Mouse (Mus musculus) bone marrow, adult 2 months (tissue): ENCODE data around the gene Themis3. TPM values are rescaled to one million over a fixed set of nuclear protein-coding genes. Genes with fewer than 3 reads are reported as not detected.

ENCODE experiments used
- H3K27ac ChIP-seq: fragments of 200-500 bp; 2 replicates; pipeline ENCODE4 v1.5.1; 2012; ENCODE audit warnings: low read depth, mild to moderate bottlenecking, control low read depth, inconsistent platforms, low read length; ENCODE audit not compliant: control insufficient read depth, poor library complexity, insufficient read depth
- H3K4me1 ChIP-seq: fragments of 200-500 bp; 2 replicates; pipeline ENCODE4 v1.6.1; 2011; ENCODE audit warnings: low read length; ENCODE audit not compliant: control insufficient read depth, insufficient read depth
- H3K4me3 ChIP-seq: fragments of 200-500 bp; replicated peaks from 2 replicates; pipeline ENCODE3; 2011; ENCODE audit warnings: mild to moderate bottlenecking, low read depth, low read length, control low read depth; ENCODE audit not compliant: control insufficient read depth
- CTCF ChIP-seq: fragments of 200-500 bp; IDR thresholded peaks from 2 replicates; pipeline ENCODE4 v1.5.1; 2011; ENCODE audit warnings: low read length, control low read depth; ENCODE audit not compliant: control insufficient read depth, insufficient read depth
- POLR2A ChIP-seq: fragments of 200-500 bp; IDR thresholded peaks from 2 replicates; pipeline ENCODE4 v1.6.1; 2011; ENCODE audit warnings: low read depth, mild to moderate bottlenecking, control low read depth, low read length, borderline replicate concordance; ENCODE audit not compliant: control insufficient read depth
- WGBS: fragments of 180-500 bp; shearing (Covaris S2); methylation state at CpG from one replicate; pipeline ENCODE4 v1.1.7; 2018; 5-methylcytosine and 5-hydroxymethylcytosine counted together
- polyA plus RNA-seq: library from polyadenylated mRNA; stranded (reverse); fragments of >200 nt; gene quantifications from 2 replicates; pipeline ENCODE4 v1.2.4, GENCODE M21; 2011; ENCODE audit warnings: low replicate concordance; ENCODE audit not compliant: missing spikeins, insufficient read depth, insufficient read length

Gene Themis3
- polyA plus RNA-seq, 1 experiment: not detected

DNA sequence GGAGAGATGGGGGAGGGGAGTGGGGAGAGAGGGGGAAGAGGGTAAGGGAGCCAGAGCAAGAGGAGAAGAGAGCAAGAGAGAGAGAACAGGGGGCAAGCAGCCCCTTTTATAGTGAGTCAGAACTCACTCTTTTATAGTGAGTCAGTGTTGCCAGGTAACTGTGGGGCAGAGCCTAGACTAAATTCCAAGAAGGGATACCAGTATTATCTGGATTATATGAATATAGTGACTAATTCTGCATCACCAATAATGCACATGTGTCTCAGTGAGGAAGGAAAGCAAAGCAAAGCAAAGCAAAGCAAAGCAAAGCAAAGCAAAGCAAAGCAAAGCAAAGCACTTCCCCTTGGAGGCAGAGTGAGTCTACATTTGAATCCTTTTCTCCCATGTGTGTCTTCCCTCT is 835 bp upstream of the Themis3 start:
- no peak for TF ChIP-seq POLR2A
- TF ChIP-seq CTCF: no peak
- no peak overlapping the region for H3K4me3 ChIP-seq
- no peak overlapping the region for H3K27ac ChIP-seq
- H3K4me1 ChIP-seq: no peaks in the 10 kb centered on the region

DNA sequence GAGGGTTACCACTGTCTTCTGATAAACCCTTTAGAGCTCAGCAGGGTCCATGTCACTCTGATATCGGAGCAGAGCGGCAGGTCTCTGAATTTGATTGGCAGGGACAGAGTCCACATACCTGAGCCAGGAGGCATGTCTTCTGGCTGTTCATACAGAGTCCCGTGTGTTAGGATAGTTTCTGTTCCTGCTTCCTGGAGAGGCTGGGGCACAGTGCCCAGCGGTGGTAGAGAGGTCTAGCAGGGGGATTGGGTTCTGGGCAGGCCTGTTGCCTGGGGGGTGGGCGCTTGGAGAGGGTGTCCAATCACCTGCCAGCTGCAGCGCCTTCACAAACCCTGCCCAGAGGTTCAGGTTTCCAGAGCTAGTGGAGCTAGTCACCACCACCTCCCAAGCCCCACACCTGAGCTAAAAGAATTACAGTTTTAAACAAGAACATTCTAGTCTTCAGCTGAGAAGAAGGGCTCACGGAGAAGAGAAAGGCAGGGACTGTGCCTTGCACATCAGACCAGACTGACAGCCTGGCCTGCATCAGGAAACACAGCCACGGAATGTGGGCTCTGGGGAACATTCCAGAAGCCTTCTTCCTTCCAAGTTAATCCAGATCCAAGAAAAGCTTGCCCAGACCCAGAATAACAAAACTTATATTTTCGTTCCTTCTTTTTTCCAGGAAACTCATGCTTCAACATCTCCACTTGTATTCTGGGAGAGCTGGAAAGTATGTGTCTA is 3.9 kb downstream of the Themis3 start:
- Histone ChIP-seq H3K27ac (no peak overlapping the region), H3K4me3 (no peak overlapping the region), H3K4me1 (no peaks in the 10 kb centered on the region)
- 75% methylated on average over 9 of the region's 9 CpGs for WGBS
- TF ChIP-seq POLR2A (no peak), CTCF (no peak)

DNA sequence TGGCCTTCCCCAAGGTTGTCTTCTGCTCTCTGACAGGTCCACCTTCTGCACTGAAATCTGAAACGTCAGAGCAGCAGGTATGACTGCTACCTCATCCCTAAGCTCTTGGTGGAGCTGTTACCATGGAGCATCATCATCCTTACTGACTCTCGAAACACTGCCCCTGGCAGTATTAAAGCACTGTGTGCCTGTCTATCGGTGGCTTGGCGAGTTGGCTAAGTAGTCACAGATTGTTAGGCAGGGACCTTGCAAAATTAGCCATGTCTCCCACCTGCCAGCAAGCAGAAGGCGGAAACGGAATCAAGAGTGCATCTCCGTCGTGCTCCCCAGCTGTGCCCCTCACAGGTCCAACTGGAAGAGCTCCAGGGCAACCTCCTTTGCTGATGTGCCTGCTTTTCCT is 4.6 kb downstream of the Themis3 start:
- no peaks in the 10 kb centered on the region for H3K4me1 ChIP-seq
- WGBS: 79% methylated on average over 8 of the region's 8 CpGs
- no peak overlapping the region for H3K4me3 ChIP-seq
- no peak overlapping the region for H3K27ac ChIP-seq
- TF ChIP-seq POLR2A: no peak
- TF ChIP-seq CTCF: no peak

DNA sequence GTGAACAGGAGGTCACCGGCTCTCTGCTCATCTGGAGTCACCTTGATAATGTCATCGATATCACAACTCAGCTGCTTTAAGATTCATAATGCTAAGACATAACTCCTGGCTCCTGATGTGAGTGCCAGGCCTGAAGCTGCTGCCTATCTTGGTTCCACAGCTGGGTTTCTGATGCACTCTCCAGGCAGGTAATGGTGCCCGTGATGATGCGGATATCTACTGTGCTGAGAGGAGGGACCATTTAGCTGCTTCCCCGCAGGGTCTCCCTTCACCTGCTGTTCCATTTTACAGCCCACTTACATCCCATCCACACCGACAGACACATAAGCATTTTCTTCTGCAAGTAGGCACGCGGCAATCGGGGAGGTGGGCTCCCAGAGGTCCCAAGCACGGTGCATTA is 7.7 kb downstream of the Themis3 start:
- Histone ChIP-seq H3K4me3 (no peak overlapping the region), H3K27ac (no peak overlapping the region), H3K4me1 (no peaks in the 10 kb centered on the region)
- TF ChIP-seq POLR2A (no peak), CTCF (no peak)
- 85% methylated on average over 10 of the region's 10 CpGs for WGBS

DNA sequence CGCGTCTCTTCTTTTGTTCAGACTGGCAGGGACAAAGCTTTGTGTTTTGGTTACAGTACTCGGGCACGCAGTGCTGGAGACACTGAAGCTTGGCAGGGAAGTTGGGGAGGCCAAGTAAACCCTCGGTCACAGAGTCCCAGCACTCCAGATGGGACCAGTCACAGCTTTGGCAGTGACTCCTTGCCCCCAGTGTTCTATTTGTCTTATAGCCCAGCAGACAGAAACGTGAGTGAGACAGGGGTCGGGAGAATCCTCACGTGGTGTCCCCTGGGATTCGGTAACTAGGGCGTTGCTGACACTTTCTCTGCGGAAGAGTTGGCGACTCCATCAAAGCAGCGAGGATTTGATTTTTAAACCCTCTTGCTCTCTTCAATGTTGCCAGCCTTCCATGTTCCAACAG is 8.3 kb downstream of the Themis3 start:
- no peak for TF ChIP-seq CTCF
- no peak for TF ChIP-seq POLR2A
- 85% methylated on average over 13 of the region's 13 CpGs for WGBS

DNA sequence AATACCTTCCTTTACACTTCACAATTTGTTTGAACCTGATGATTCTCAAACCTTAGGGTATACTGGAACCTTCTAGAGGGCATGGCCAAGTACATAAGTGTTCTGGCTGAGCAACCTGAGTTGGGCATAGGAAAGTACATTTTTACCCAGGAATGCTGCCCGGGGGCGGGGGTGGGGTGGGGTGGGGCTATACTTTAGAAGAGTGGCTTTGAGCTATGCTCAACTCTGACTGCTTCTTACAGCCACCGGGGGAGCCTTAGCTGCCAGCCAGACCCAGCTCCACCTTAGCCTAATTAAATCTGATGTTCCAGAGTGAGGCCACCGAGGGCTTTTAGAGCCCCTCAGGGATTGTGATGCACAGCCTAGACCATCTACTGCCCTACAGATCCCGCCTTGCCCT is 13.4 kb downstream of the Themis3 start:
- no peaks in the 10 kb centered on the region for H3K4me1 ChIP-seq
- TF ChIP-seq CTCF (no peak), POLR2A (no peak)
- no peak overlapping the region for H3K27ac ChIP-seq
- no peak overlapping the region for H3K4me3 ChIP-seq
- WGBS: 71% methylated on average over 5 of the region's 5 CpGs

More for the DNA sequence above, 8.3 kb downstream of the Themis3 start:
- H3K4me1 ChIP-seq: no peaks in the 10 kb centered on the region
- H3K4me3 ChIP-seq: no peak overlapping the region
- H3K27ac ChIP-seq: no peak overlapping the region

DNA sequence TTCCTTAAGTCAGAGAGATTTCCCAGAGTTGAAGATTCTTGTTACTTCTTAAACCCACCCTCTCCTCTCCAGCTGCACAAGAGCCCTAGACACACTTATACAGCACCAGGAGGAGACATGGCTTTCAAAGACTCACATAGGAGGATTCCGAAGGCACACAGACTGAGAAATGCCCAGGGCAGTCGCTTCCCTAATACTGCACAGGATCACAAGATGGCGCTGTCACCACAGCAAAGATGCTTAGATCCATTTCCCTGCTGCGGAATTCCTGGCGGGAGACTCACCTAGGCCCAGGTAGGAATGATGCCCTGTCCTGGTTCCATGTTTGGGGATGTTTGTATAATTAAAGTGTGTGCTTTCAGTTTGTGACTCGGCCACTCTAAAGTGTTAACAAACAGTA is 16.4 kb downstream of the Themis3 start:
- 30% methylated on average over 6 of the region's 6 CpGs for whole genome bisulfite sequencing
- Histone ChIP-seq H3K4me3 (no peak overlapping the region), H3K4me1 (no peaks in the 10 kb centered on the region), H3K27ac (no peak overlapping the region)
- no peak for TF ChIP-seq CTCF
- no peak for TF ChIP-seq POLR2A

DNA sequence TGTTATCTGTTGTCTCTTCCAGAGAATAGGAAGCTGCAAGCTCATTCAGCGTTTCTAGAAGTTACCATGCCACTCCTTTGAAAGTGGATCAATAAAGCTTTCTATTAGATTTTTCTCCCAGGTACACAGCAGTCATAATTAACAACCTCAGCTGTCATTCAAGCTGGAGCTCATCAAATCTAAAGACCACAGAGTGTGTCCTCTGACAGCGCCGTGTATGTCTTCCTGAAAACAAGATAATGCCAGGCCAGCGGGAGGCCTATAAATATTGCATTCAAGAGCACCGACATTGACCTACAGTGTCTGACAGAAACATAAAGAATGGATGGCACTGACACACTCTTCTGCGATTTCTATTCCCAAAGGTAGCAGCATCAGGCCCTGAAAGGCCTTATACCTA is 16.9 kb downstream of the Themis3 start:
- Histone ChIP-seq H3K27ac (no peak overlapping the region), H3K4me3 (no peak overlapping the region), H3K4me1 (no peaks in the 10 kb centered on the region)
- TF ChIP-seq CTCF (no peak), POLR2A (no peak)
- 75% methylated on average over 6 of the region's 6 CpGs for WGBS

DNA sequence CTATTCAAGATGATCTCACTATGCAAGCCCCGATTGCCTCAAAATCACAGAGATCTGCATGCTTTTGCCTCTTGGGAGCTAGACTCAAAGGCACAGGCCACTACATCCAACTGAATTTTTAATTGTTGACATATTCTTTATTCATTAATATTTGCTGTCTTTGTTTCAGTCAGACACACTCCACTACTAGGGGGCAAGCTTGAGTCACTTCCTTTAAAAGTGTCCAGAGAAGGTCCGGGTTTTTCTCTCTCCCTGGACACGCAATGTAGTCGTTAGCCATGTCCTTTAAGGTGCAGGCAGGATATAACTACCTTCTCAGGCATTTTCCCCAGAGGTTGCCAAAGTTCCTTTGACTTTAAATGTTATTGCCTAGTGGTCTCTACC is 21.8 kb downstream of the Themis3 start:
- Histone ChIP-seq H3K4me1 (no peaks in the 10 kb centered on the region), H3K27ac (no peak overlapping the region), H3K4me3 (no peak overlapping the region)
- TF ChIP-seq CTCF (no peak), POLR2A (no peak)
- WGBS: 66% methylated on average over 4 of the region's 4 CpGs
